Mouse (Mus musculus) monocyte, adult 2 months (primary cell): ENCODE measurements at regions not wholly inside any gene's neighbourhood (a gene's known extent, or its start where the extent isn't known, plus 50 kb on each side); places are given as distances from the start of the nearest gene placed in this dataset.
A peak's percentile ranks its signal among the peaks of the same experiment; 100 is the strongest.
"Not testable (repeated sequence)": the region's sequence is repeated elsewhere in the genome, so short reads cannot be mapped to it uniquely, and the experiment has no call there.

ENCODE experiments used
- DNase-seq, 2 experiments: peaks; one replicate each; pipeline ENCODE4 v3.0.0; 2022; ENCODE audit warnings: low spot score in 2 of 2, low read depth in 1 of 2

DNA sequence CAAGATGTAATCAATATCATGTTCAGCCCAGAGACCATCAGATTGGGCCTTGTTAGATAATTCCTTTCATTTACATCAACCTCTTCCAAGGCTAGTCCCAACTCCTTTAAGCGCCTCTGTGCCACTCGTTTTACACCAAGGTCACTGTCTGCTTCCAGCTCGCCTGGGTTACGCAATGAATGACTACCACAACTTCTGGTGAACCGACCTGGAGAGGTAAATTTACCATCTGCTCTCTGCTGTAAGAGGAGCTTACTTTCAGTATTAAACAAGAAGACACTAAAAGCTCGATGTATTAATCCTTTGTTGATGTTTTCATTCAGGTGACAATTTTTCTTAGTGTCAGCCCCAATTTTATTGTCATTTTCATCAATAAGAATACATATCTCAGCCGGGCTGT is 51.7 kb upstream of the Fam174b start:
- DNase-seq, result no peak

DNA sequence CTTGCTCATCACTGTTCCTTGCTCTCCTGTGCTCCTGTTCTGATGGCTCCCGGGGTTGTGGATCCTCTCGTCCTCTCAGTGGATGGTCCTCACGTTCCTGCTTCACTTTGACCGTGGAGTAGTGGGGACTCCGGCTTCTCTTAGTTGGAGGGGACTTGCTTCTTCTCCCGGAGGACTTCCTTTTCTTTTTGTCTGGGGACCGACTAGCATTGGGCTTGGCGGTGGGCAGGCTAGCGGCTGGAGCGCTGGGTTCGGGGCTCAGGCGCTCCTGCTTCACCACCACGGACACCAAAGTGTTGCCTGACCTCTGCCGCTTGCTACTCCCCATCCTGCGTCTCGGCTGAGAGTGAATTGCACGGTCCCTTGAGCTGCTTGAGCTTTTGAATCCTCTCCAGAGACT is 53.9 kb upstream of the Fam174b start:
- DNase-seq, result not testable (repeated sequence)

DNA sequence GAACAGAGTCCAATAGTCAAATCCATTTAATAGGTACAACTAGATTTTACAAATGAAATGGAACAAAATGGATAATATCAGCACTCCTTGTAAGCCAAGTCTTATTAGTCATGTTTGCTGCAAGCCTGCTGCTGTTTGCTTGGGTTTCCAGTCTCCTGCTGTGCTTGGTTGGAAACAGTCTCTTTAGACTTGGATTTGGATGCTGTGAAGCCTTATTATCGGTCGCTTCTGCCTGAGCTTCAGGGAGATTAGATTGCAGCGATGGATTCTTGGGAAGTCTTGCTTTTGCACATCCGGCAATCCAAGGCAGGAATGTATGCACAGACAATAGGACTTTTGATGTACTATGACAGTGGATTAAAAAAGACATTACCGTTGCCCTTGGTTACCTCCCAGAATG is 57.3 kb upstream of the Fam174b start:
- DNase-seq, result no peak

DNA sequence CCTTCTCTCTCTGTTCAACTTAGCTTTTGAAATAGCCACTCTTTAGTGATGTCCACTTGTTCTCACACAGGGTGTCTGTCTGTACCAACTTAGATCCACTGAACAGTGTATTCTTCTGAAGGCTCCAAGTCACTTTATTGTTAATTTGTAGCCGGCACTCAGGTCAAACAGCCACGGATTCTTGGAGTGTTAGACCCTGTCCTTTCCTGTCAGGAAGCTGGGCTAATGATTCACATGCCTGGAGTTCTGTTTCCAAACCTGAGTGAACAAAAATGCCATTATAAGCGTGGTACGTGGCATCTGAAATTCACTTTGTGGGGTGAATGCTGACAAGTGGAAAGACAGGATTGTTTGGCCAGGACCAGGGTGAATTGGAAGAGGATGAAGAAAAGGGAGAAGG is 69.5 kb upstream of the Fam174b start:
- no peak for DNase-seq

DNA sequence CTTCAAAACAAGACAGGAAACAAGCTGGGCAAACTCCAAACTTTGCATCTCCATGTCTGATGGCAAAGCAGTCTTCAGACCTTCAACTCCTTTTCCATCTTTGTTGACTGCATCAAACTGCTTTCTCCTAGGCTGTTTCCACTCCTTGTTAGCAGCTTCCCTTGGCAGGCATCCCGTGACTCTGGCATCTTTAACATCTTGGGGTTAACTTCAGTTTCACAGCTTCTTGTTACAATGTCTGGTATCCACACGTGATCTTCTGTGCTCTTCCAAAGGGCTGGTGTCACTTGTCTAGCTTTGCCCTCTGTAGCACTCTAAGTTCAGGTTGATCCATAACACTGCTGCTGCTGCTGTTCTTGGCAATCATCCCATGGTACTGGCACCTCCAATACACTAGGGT is 71.3 kb upstream of the Fam174b start:
- DNase-seq, result no peak

DNA sequence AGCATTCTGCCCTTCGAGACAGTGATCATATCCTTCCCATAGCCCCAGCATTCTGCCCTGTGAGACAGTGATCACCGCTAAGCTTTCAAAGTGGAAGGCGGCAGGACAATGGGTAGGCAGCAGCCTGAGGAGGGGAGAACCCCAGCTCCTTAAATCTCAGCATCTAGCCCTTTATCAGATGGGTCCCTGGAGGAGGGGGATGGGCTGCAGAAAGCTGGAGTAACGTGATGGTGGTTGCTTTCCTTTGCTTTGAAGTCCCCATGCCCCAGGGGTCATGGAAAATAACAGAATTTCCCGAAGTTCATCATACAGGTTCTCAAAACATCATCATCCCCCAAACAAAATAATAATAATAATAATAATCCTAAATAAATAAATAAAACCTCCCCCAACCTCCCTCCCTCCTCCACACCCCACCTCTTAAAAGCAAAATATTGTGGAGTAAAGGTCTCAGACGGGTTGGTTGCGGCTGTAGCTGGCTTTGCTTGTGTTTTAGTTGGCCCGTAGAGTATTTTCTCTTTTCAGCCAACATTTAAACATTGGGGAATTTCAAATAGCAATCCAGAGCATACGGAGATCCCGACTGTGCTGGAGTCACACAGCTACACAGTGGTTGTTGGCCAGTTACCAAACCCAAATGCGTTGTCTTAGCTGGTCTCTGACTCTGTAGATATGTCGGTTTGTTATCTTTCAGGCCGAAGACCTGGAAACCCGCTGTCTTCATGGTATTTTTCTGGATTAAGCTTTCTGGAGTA is 73.0 kb upstream of the Fam174b start:
- no peak for DNase-seq

DNA sequence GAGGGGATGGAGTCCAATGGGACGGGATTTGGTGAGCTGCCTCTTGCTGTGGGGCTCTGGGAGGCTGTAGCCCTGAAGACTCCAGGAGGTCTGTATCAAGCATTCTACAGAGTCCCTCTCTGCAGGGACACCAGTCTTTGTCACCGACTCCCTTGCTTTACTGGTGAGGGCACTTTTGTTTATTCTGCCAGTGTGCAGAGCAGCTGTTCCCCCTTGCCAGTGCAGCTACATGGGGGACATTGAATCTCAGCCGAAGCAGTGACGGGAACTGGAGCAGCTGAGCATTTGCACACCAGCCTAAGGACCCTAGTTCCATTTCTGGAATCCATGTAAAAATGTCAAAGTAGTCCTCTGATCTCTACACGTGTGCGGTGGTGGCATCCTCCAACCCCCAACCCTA is 75.1 kb upstream of the Fam174b start:
- DNase-seq, result no peak

DNA sequence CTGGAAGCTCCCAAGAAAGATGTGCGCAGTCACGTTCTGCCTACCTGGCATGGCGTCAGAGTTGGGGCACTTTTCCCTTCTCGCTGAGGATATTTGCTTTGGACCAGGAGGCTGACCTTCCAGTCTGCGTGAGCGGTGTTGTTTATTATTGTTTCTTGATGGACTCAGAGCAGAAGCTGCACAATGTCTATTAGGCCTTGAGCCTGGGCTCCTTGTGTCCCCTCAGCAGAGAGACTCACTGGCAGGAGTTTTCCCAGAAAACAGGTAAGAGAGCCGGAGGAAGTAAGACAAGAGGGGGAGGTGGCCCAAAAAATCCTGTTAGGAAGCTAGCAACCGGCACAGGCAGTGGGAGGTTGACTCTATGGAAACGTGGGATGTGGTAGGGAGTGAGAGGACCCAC is 77.6 kb upstream of the Fam174b start:
- no peak for DNase-seq

DNA sequence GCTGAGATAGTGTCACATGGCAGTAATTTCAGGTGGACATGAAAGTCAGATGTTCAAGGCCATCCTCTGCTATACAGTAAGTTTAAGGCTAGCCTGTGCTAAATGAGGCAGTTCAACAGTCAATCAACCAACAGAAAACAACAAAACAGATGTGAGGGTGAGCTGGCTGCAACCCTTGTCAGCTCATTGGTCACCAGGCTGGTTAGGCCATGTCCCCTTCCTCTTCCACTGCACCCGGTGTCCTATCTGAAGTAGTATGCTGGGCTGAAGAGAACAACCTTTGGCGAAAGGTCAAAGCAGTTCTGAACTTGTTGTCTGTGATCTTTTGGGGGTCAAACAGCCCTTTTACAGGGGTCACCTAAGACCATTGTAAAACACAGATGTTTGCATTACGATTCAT is 78.2 kb upstream of the Fam174b start:
- no peak for DNase-seq

DNA sequence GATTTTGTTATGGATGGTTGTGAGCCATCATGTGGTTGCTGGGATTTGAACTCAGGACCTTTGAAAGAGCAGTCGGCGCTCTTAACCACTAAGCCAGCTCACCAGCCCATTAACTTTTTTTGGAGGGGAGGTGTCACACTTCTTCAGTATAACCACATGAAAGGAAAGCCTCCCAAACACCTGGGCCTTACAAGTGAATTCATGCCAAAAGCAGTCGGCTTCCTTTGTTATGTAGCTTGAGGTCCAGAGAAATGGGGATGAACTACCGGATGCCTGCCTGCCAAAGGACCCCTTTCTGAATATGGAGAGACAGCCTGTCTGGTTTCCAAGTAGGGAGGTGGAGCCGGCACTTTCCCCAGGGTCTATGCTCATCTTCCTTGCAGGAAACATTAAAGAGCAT is 80.6 kb upstream of the Fam174b start:
- no peak for DNase-seq

DNA sequence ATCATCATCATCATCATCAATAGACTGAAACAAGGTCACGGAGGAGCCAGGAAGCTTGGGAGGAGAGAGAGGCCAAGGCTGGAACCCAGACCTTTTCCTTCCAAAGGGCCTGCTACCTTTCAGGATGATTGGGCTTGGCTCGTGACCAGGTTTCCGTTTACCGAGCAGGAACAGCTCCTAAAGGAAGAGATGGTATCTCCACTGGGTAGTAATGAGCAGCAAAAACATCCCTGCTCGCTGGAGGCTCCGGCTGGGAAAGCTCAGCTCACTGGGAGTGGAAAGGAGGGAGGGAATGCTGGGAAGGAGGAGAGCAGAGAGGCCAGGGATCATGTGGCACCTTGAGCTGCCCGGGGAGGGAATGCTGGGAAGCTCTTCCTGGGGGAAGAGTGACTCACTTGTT is 82.8 kb upstream of the Fam174b start:
- no peak for DNase-seq

DNA sequence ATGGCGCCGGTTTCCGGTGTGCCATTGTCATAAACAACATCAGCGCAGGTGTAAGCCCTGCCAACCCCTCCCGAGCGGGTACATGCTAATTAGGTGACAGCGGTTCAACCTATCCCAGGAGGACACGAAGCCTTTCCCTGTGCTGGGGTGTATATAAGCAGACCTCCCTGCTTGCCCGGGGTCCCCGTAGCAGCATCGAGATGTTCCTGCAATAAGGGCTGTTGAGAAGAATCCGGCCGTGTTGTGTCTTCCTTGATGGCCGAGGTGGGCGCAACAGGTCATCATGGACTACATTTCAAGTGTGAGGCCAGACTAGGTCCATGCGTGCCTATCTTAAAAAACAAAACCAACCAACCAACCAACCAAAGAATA is 83.7 kb upstream of the Fam174b start:
- DNase-seq, result not testable (repeated sequence)

DNA sequence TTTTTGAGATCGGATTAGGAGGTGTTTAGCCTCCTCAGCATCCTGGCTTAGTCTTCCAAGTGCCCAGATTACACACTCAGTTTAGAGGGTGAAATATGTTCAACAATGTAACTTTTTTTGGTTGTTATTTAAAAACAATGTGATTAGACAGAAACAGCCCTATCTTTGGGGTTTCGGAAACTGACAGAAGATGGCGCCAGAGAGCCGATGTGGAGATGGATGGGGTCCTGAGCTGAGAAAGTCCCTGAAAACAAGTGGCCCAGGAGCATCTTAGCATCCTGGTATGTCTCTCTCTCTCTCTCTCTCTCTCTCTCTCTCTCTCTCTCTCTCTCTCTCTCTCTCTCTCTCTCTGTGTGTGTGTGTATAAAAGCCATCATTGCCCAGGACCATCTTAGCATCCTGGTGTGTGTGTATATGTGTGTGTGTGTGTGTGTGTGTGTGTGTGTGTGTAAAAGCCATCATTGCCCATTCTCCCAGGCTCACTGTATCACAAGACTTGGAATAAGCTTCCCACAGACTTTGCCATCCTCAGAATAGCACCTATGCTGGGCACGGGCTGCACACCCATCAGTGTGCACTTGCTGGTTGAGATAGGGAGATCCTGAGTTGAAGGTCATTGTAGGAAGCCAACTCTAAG is 84.2 kb upstream of the Fam174b start:
- no peak for DNase-seq

DNA sequence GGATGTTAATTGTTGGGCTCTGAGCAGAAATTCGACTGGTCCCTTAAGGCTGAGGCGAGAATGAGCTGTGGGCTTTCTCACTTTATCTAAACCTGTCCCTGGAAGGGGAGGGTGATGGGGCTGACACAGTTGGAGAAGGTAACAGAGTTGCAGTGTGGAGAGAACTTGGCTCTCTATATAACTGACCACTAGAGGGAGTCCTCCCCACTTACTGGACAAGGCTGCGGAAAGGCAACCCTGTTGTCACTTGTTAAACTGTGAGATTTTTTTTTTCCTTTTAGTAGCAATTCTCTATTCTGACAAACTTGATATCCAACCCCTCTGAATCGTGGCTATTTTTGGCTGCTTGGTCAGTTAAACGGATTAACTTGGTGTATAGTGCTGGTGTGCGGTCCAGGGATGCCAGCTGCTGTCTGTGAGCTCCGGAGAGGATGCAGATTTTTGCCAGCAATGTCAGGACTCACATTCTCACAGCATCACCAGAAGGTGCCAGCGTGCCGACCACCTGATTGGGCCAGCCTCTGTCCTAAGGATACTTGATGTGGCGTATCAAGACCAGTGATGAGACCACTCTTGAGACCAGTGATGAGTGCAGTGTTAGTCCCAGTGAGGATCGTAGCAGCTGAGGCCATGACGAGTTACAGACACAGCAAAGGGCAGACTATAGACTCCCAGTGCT is 85.8 kb upstream of the Fam174b start:
- no peak for DNase-seq

DNA sequence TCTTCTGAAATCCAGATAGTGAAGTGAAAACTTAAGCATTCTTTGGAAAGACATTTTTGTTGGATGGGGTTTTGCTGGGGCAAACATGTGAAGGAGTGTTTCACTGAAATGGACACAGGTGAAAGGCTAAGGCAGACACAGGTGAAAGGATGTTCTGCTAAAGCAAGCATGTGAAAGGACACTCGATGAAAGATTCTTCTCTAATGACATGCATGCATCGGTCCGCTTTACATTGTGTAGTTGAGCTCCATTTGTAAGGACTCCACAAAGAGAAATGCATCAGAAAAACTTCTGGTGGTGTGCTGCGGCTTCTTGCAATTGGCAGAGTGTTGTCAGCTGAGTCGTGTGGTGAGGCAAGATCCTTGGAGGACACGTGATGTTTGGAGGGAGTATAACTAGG is 89.2 kb upstream of the Fam174b start:
- DNase-seq, result no peak

DNA sequence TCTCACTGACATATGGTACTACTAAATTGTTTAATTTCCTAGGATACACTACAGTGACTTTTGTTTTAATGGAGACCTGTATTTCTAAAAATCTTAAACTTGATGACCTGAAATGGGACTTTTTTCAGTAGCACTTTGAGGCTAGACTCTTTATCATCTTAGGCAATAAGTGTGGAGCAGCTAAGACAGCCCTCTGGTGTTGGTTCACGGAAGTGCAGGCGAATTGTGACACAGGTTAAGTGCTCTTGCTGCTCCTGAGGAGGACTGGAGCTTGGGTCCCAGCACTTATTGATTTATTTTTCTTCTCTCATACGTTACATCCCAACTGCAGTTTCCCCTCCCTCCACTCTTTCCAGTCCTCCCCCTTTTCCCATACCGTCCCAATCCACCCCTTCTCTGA is 92.1 kb upstream of the Fam174b start:
- DNase-seq, result peak; percentile 26 to 73

DNA sequence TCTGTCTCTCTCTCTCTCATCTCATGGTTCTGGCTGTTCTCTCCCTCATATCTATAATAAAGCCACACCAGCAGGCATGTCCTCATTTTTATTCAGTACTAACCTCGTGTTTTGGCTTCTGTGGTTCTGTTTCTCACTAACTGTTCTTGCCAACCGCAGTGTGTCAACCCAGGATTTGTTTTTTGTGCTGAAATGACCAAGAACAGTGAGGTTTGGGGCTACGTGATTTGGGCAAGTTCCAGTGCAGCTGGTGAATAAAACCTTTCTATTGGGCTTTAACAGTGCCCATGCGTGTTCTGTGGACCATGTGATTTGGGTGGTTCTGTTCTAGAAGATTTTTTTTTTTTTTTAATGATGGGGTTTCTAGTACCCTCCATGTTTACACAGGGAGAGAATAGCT is 93.0 kb upstream of the Fam174b start:
- no peak for DNase-seq

DNA sequence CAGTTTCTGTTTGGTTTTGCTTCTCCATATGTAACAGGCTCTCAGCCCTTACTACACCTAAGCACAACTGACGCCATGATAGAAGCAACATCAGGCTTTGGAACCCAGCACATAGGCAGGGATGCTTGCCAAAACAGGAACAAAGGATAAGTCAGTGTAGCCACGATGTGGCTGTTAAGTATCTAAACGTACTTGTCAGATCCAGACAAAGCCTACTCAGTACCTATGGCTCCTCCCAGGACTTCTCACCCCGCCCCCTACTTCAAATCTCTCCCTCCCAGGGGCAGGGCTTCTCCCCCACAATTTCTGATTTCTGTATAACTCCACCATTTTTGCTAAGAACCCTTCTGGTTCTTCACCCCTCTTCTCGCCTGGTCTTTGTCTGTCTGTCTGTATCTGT is 93.4 kb upstream of the Fam174b start:
- no peak for DNase-seq

DNA sequence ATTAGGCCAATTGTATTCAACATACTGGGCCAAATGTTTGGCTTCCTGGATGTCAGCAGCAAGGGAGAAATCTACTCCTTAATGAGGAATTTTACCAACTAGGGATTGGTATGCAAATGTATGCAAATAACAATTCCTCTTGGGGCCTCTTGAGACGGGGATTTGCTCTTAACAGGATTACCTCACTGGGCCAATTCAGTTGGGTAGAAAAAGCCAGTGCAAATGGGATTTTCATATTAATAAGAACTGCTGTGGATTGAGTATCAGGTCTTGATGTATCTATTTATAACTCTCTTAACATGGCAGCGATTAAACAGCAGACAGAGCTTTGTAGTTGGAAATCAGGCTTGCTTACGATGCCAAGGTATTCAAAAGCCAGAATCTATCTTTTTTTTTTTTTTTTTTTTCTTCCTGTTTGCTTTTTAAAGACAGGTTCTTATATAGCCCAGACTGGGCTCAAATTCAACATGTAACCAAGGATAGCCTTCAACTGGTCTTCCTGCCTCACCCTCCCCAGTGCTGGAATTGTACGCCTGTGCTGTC is 95.7 kb upstream of the Fam174b start:
- DNase-seq, result no peak

DNA sequence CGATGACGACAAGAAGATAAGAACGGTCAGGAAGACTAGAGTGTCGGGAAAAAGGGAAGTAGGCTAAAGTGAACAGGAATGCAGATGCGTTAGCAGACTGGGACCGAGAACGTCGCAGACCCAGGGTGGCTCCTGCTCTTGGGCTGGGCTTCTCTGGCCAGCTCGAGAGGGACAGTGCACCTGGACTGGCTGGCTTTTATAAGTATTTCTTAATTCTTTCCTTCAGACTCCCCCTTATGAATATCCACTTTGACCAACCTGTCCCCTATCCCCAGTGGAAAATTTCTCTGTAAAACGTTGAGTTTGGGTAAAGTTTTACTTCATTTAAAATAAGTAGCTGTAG is 96.1 kb upstream of the Fam174b start:
- DNase-seq, result no peak

DNA sequence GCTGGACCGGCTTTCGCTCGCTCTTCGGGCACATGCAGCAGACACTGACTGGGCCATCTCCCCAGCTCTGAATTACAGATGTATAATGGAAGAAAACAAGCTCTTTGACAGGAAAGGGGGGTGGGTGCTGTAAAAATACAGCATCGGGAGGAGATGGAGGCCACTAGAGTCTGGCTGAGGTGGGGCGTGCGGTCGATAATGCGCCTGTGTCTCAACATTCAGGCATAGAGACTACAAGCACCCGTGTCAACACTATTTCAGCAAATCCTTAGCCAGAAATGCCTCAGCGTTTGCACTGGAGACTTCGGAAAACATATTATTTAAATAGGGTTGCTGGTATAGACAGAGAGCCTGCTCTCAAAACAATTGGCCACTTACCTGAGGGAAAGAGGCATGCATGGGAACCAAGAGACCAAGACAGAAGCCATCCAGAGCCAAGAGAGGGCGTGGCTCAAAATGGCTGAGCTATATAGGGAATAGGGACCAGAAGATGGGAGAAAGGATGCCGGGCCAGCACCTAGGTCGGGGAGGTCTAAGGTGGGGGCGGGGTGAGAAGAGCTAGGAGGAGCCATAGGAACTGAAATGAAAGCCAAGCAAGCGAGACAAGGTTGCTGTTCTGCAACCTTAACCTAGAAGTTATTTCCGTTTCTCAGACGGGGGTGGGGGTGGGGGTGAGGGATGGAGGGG is 96.7 kb upstream of the Fam174b start:
- no peak for DNase-seq

DNA sequence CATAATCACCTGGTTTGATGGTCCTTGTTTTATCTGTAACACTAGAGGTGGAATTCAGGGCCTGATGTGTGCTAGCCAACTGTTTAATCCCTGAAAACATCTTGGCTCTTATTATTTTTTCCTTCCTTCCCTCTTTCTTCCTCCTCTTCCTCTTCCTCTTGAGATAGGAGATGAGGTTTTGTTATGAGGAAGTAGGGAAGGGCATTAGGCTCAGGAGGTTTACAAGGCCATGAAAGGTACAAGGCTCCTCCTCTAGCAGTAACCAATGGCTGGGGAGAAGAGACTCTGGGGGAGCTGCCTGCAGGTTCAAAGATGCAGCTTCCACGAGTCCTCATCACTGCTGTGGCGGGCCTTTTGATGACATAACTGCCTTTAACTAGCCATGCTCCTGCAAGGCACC is 98.6 kb upstream of the Chd2 start:
- no peak for DNase-seq
